Mouse (Mus musculus) heart, embryonic 11.5 days (tissue): ENCODE measurements around the gene Sppl2b. TPM values are rescaled to one million over a fixed set of nuclear protein-coding genes. Genes with fewer than 3 reads are reported as not detected.

ENCODE experiments used
- ATAC-seq: fragments of 200-750 bp; cut with Nextera tagmentation; replicated peaks from 2 replicates; pipeline ENCODE4 v1.8.0; 2017; ENCODE audit warnings: moderate library complexity; ENCODE audit not compliant: insufficient number of reproducible peaks, low FRiP score, low TSS enrichment
- H3K27ac ChIP-seq: fragments of 300-500 bp; sonication (generic); 2 replicates; pipeline ENCODE4 v1.5.1; 2014; ENCODE audit warnings: mild to moderate bottlenecking, low read depth, low read length
- H3K27me3 ChIP-seq: fragments of 300-500 bp; sonication (generic); 2 replicates; pipeline ENCODE4 v1.6.1; 2014; ENCODE audit warnings: mild to moderate bottlenecking, low read length, mixed read lengths; ENCODE audit not compliant: control insufficient read depth, insufficient read depth
- H3K36me3 ChIP-seq: fragments of 300-500 bp; sonication (generic); 2 replicates; pipeline ENCODE4 v1.6.1; 2014; ENCODE audit warnings: mild to moderate bottlenecking, low read length, moderate library complexity, mixed read lengths; ENCODE audit not compliant: control insufficient read depth, insufficient read depth
- H3K4me1 ChIP-seq: fragments of 300-500 bp; sonication (generic); 2 replicates; pipeline ENCODE4 v1.6.1; 2014; ENCODE audit warnings: low read length; ENCODE audit not compliant: control insufficient read depth, insufficient read depth
- H3K4me2 ChIP-seq: fragments of 300-500 bp; sonication (generic); 2 replicates; pipeline ENCODE4 v1.6.1; 2014; ENCODE audit warnings: mild to moderate bottlenecking, moderate library complexity
- H3K4me3 ChIP-seq: fragments of 300-500 bp; sonication (generic); 2 replicates; pipeline ENCODE4 v1.5.1; 2014; ENCODE audit warnings: low read depth, low read length
- H3K9ac ChIP-seq: fragments of 300-500 bp; sonication (generic); 2 replicates; pipeline ENCODE4 v1.6.1; 2014; ENCODE audit warnings: mild to moderate bottlenecking, low read depth, low read length, moderate library complexity
- H3K9me3 ChIP-seq: fragments of 300-500 bp; sonication (generic); replicated peaks from 2 replicates; pipeline ENCODE4 v1.6.1; 2016; ENCODE audit warnings: low read length; ENCODE audit not compliant: control insufficient read depth
- WGBS: fragments of 180-500 bp; shearing (Covaris S2); extraction: QIAGEN DNeasy Blood & Tissue Kit; methylation state at CpG from one replicate; pipeline ENCODE4 v1.1.7; 2014; ENCODE audit not compliant: insufficient replicate concordance; 5-methylcytosine and 5-hydroxymethylcytosine counted together
- polyA plus RNA-seq: library from polyadenylated mRNA; unstranded; fragments of >200 nt; fragmentation: Nextera tagmentation; extraction: Ambion mirVana; gene quantifications from 2 replicates; pipeline ENCODE4 v1.2.1, GENCODE M21; 2014

Gene Sppl2b
- polyA plus RNA-seq, 1 experiment from 2014 or later = 26.3 TPM

DNA sequence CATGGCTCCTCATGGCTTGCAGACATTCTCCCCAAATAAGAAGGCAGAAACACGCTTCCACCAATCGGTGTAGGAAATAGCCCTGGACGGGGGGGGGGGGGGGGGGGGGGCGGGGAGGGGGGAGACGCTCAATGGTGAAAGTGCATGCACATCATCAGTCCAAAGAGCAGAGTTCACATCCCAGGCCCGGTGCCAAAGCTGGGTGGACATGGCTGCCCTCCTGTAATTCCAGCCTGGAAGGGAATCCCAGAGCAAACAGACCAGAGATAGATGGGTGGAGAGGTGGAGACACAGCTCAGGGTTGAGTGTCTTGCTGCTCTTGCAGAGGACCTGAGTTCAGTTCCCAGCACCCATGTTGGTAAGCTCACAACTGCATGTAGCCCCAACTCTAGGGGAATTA lies 15.9 kb downstream of the Sppl2b start:
- H3K9me3 ChIP-seq = no peaks in the 10 kb centered on the region
- no peak overlapping the region for H3K9ac ChIP-seq
- H3K27ac ChIP-seq = no peak overlapping the region
- peaks cover 2% of the 10 kb centered on the region; the same call in 1 of the 2 replicates for H3K36me3 ChIP-seq
- H3K4me3 ChIP-seq = no peak overlapping the region
- 82% methylated on average over 1 of the region's 6 CpGs for WGBS
- H3K27me3 ChIP-seq = peaks cover 10% of the 10 kb centered on the region
- H3K4me1 ChIP-seq = no peaks in the 10 kb centered on the region
- H3K4me2 ChIP-seq = no peak overlapping the region
- no peak for ATAC-seq

DNA sequence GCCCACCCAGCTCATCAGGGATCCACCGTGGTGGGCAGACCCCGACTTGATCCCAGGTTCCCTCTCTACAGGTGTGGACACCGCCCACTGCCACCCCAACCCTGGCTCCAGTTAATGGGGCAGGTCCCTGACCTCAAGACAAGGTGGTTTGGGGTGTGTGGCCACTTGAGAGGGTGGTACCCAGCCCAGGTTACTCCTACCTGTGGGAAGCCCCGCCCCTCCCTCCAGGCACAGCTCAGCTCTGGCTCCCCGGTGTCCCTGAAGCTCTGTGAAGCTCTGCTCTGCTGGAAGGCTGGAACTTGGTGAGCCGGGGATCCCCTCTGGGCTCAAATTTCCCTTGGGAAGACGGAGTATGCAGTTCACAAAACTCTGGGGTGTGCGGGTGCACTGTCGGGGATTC lies 16.5 kb downstream of the Sppl2b start, which contains the start of gene Tmprss9:
Gene Tmprss9, plus strand, starts transcription at position 268 of the 400 bp plus-strand sequence.
- ATAC-seq = no peak
- H3K36me3 ChIP-seq = no peaks in the 10 kb centered on the region
- peaks cover 1% of the 10 kb centered on the region for H3K4me1 ChIP-seq
- peaks cover 10% of the 10 kb centered on the region for H3K27me3 ChIP-seq
- no peak within 1 kb of the TSS for H3K9ac ChIP-seq
- no peak within 1 kb of the TSS for H3K27ac ChIP-seq
- H3K4me3 ChIP-seq = no peak within 1 kb of the TSS
- H3K4me2 ChIP-seq = no peak within 1 kb of the TSS
- 23% methylated on average over 9 of the region's 9 CpGs for WGBS
- H3K9me3 ChIP-seq = no peaks in the 10 kb centered on the region

DNA sequence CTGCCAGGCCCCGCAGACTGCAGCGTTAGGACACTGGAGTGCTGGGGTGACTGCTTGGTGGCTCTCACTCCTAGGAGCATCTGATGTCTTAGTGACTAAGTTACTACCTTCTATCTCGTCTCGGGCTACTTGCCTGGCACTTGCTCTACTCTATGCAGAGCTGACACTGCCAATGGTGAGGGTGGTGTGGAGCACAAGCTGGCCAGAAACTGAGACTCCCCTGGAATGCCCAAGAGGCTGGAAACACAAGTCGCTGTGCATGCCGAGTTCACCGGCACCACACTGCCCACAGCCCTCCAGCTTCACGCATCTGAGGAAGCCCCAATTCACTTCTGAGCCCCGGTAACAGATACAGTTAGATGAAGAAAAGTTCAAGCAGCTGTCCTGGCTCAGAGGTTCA lies 19.0 kb downstream of the Sppl2b start:
- no peak overlapping the region for H3K9ac ChIP-seq

DNA sequence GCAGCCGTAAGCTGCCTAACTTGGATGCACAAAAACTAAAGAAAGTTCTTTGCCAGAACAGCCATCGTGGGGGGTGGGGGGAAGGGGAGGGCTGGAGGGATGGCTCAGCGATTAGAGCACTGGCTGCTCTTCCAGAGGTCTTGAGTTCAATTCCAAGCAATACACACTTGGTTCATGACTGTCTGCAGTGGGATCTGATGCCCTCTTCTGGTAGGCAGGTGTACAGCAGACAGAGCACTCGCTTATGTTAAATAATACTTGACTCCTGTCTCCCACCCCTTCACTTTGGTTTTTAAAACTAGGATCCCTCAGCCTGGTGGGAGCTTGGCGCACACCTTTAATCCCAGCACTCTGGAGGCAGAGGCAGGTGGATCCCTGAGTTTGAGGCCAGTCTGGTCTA lies 21.0 kb downstream of the Sppl2b start:
- H3K27me3 ChIP-seq = peaks cover 10% of the 10 kb centered on the region
- no peaks in the 10 kb centered on the region for H3K9me3 ChIP-seq
- 0 out of 2 replicates have a peak overlapping the region, but pooled peaks have one; percentile 43 for H3K9ac ChIP-seq
- H3K4me3 ChIP-seq = no peak overlapping the region
- H3K36me3 ChIP-seq = no peaks in the 10 kb centered on the region
- no peak overlapping the region for H3K4me2 ChIP-seq
- ATAC-seq = no peak
- H3K27ac ChIP-seq = no peak overlapping the region
- H3K4me1 ChIP-seq = peaks cover 5% of the 10 kb centered on the region
- 27% methylated on average over 5 of the region's 5 CpGs for WGBS

More for the DNA sequence above, 19.0 kb downstream of the Sppl2b start:
- H3K27ac ChIP-seq = no peak overlapping the region
- no peak overlapping the region for H3K4me3 ChIP-seq
- no peak for ATAC-seq
- H3K4me2 ChIP-seq = no peak overlapping the region
- WGBS = 71% methylated on average over 9 of the region's 9 CpGs
- peaks cover 5% of the 10 kb centered on the region for H3K4me1 ChIP-seq
- peaks cover 10% of the 10 kb centered on the region for H3K27me3 ChIP-seq
- no peaks in the 10 kb centered on the region for H3K36me3 ChIP-seq
- no peaks in the 10 kb centered on the region for H3K9me3 ChIP-seq

DNA sequence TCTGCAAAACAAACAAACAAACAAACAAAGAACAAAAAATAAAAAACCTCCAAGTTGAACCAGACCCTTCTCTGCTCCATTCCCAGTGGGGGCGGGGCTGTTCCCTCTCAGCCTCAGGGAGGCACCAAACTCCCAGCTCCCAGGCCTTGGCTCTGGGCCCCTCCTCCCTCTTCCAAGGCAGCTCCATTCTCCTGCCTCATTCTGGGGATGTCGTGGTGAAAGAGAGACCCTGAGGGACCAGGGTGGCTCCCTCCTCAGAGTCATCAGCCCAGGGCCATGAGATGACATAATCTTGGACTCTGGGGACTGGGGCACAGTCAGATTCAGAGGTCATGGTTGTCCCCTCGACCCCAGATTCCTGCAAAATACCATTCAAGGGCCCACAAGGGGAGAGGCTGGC lies 21.5 kb downstream of the Sppl2b start:
- H3K4me2 ChIP-seq = no peak overlapping the region
- H3K4me3 ChIP-seq = no peak overlapping the region
- H3K4me1 ChIP-seq = peaks cover 5% of the 10 kb centered on the region
- 31% methylated on average over 3 of the region's 3 CpGs for WGBS
- H3K9ac ChIP-seq = no peak overlapping the region
- ATAC-seq = no peak
- H3K9me3 ChIP-seq = no peaks in the 10 kb centered on the region
- peaks cover 9% of the 10 kb centered on the region for H3K27me3 ChIP-seq
- H3K27ac ChIP-seq = no peak overlapping the region
- no peaks in the 10 kb centered on the region for H3K36me3 ChIP-seq

DNA sequence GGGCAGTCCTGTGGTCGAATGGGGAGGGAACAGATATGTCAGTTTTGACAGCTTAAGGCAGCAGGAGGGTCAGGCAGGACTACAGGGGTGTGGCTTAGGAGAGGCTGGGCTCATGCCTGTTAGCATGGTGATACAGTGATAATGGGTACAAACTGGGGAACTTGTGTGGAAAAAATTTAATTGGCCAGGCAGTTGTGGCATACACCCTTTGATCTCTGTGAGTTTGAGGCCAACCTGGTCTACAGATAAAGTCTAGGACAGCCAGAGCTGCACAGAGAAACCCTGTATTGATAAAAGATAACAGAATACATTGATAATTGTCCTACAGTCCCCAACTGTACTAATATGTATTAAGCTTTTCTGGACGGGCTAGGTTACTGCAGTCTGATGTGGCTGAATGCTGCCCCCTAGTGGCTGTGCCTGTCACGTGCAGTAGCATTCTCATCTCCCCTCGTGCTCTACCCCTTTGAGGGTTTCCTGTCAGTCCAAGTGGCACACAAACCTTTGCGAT lies 25.1 kb downstream of the Sppl2b start:
- Histone ChIP-seq H3K27me3 (peaks cover 2% of the 10 kb centered on the region; the same call in 1 of the 2 replicates), H3K4me3 (no peak overlapping the region), H3K4me2 (no peak overlapping the region), H3K27ac (no peak overlapping the region), H3K4me1 (peaks cover 5% of the 10 kb centered on the region), H3K9me3 (no peaks in the 10 kb centered on the region), H3K36me3 (no peaks in the 10 kb centered on the region), H3K9ac (no peak overlapping the region)
- no peak for ATAC-seq
- WGBS = 10% methylated on average over 5 of the region's 5 CpGs

DNA sequence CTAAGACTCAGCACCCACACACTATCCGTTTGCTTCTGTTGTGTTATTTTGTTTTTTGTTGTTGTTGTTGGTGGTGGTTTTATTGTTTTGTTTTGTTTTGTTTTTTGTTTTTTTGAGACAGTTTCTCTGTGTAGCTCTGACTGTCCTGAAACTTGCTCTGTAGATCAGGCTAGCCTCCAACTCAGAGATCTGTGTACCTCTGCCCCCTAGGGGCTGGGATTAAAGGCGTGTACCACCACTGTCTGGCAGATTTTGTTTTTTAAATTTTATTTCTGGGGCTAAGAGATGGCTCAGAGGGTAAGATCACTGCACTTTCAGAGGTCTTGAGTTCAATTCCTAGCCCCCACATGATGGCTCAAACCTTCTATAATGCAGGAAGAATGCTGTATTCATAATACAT lies 25.8 kb downstream of the Sppl2b start:
- Histone ChIP-seq H3K4me3 (no peak overlapping the region), H3K36me3 (no peaks in the 10 kb centered on the region), H3K4me2 (no peak overlapping the region), H3K27ac (no peak overlapping the region), H3K9ac (no peak overlapping the region), H3K9me3 (no peaks in the 10 kb centered on the region), H3K27me3 (peaks cover 3% of the 10 kb centered on the region; the same call in 1 of the 2 replicates), H3K4me1 (peaks cover 5% of the 10 kb centered on the region)
- ATAC-seq = no peak
- 67% methylated on average over 2 of the region's 2 CpGs for WGBS

DNA sequence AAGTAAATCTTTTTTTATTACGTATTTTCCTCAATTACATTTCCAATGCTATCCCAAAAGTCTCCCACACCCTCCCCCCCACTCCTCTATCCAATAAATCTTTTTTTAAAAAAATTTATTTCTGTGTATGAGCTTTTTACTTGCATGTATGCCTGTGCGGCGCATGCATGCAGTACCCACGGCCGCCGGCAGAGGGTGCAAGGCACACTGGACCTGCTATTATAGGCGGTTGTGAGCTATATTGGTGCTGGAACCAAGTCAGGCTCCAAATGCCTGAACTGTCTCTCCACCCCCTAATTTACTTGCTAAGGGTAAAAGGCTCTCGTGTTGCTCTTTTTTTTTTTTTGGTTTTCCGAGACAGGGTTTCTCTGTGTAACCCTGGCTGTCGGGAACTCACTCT lies 26.2 kb downstream of the Sppl2b start:
- WGBS = 23% methylated on average over 10 of the region's 10 CpGs
- Histone ChIP-seq H3K36me3 (no peaks in the 10 kb centered on the region), H3K27ac (no peak overlapping the region), H3K4me1 (peaks cover 5% of the 10 kb centered on the region), H3K4me3 (no peak overlapping the region), H3K4me2 (no peak overlapping the region), H3K9me3 (no peaks in the 10 kb centered on the region), H3K9ac (no peak overlapping the region), H3K27me3 (peaks cover 3% of the 10 kb centered on the region; the same call in 1 of the 2 replicates)
- no peak for ATAC-seq

DNA sequence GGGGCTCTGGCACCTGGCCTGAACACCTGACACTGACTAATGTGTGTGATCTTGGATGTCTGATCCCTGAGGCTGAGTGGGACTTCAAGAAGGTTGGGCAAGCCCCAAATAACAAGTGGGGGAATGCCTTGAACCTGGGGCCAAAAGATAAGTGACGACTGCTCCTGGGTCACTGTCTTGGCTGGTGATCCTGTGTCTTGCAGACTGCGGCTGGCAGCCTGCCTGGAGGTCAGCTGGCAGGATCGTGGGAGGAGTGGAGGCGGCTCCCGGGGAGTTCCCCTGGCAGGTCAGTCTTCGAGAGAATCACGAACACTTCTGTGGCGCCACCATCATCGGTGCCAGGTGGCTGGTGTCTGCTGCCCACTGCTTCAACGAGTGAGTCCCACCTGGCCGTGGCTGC lies 32.1 kb downstream of the Sppl2b start:
- H3K4me3 ChIP-seq = no peak overlapping the region
- ATAC-seq = no peak
- H3K27me3 ChIP-seq = peaks cover 33% of the 10 kb centered on the region
- no peak overlapping the region for H3K4me2 ChIP-seq
- H3K9ac ChIP-seq = no peak overlapping the region
- 58% methylated on average over 11 of the region's 11 CpGs for whole genome bisulfite sequencing
- no peak overlapping the region for H3K27ac ChIP-seq
- no peaks in the 10 kb centered on the region for H3K9me3 ChIP-seq
- no peaks in the 10 kb centered on the region for H3K36me3 ChIP-seq
- no peaks in the 10 kb centered on the region for H3K4me1 ChIP-seq
